Mouse (Mus musculus) hindbrain, embryonic 16.5 days (tissue): ENCODE results near the gene Stxbp4. TPM values are rescaled to one million over a fixed set of nuclear protein-coding genes. Genes with fewer than 3 reads are reported as not detected.

Experiments used
- ATAC-seq: fragments of 200-750 bp; cut with Nextera tagmentation; 2 replicates; pipeline ENCODE4 v1.8.0; 2017; ENCODE audit warnings: moderate TSS enrichment, moderate library complexity
- H3K27ac ChIP-seq: fragments of 300-500 bp; sonication (generic); 2 replicates; pipeline ENCODE4 v1.5.1; 2014; ENCODE audit warnings: low read depth, mild to moderate bottlenecking, control low read depth, low read length, moderate library complexity
- H3K27me3 ChIP-seq: fragments of 300-500 bp; sonication (generic); replicated peaks from 2 replicates; pipeline ENCODE4 v1.6.1; 2014; ENCODE audit warnings: low read length; ENCODE audit not compliant: control insufficient read depth, insufficient read depth
- H3K36me3 ChIP-seq: fragments of 300-500 bp; sonication (generic); 2 replicates; pipeline ENCODE4 v1.6.1; 2014; ENCODE audit warnings: mild to moderate bottlenecking, low read length, moderate library complexity, mixed read lengths; ENCODE audit not compliant: control insufficient read depth, insufficient read depth
- H3K4me1 ChIP-seq: fragments of 300-500 bp; sonication (generic); 2 replicates; pipeline ENCODE4 v1.6.1; 2014; ENCODE audit warnings: low read depth, low read length; ENCODE audit not compliant: control insufficient read depth, insufficient read depth
- H3K4me2 ChIP-seq: fragments of 300-500 bp; sonication (generic); 2 replicates; pipeline ENCODE4 v1.6.1; 2014; ENCODE audit warnings: mild to moderate bottlenecking, low read length, control low read depth, moderate library complexity
- H3K4me3 ChIP-seq: fragments of 300-500 bp; sonication (generic); 2 replicates; pipeline ENCODE4 v1.5.1; 2014; ENCODE audit warnings: mild to moderate bottlenecking, low read length, control low read depth, moderate library complexity
- H3K9ac ChIP-seq: fragments of 300-500 bp; sonication (generic); 2 replicates; pipeline ENCODE4 v1.6.1; 2014; ENCODE audit warnings: low read depth, mild to moderate bottlenecking, control low read depth, low read length, moderate library complexity
- H3K9me3 ChIP-seq: fragments of 300-500 bp; sonication (generic); 2 replicates; pipeline ENCODE4 v1.6.1; 2014; ENCODE audit warnings: mild to moderate bottlenecking, low read length, moderate library complexity; ENCODE audit not compliant: control insufficient read depth
- WGBS: fragments of 180-500 bp; shearing (Covaris S2); extraction: QIAGEN DNeasy Blood & Tissue Kit; methylation state at CpG from one replicate; pipeline ENCODE4 v1.1.7; 2014; 5-methylcytosine and 5-hydroxymethylcytosine counted together
- polyA plus RNA-seq: library from polyadenylated mRNA; unstranded; fragments of >200 nt; fragmentation: Nextera tagmentation; extraction: Ambion mirVana; gene quantifications from 2 replicates; pipeline ENCODE4 v1.2.1, GENCODE M21; 2015

Gene Stxbp4
- polyA plus RNA-seq, 1 experiment from 2014 or later = 14.4 TPM

DNA sequence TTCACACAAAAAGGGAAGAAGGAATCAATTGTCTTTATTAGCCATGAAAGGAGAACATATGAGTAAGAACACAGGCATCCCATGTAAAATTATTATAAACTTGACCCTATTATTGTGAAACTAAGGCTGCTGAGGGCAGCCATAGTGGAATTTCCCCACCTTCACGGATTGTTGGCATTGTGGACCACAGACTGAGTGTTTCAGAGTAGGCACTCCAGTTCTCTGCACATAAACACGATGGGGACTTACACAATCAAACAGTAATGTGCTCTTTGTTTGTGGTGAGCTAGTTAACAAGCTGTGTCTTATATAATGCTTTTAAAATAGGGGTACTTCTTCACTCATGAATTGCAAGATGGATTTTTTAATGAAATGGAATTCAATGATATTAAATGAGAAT is 52.1 kb downstream of the Stxbp4 start:
- H3K4me2 ChIP-seq = no peak overlapping the region
- H3K27me3 ChIP-seq = no peaks in the 10 kb centered on the region
- ATAC-seq = no peak
- no peak overlapping the region for H3K4me3 ChIP-seq
- no peaks in the 10 kb centered on the region for H3K4me1 ChIP-seq
- WGBS = 87% methylated on average over 2 of the region's 2 CpGs
- no peak overlapping the region for H3K9ac ChIP-seq
- no peak overlapping the region for H3K27ac ChIP-seq
- peaks cover 12% of the 10 kb centered on the region for H3K36me3 ChIP-seq
- H3K9me3 ChIP-seq = peaks cover 3% of the 10 kb centered on the region; the same call in 1 of the 2 replicates

DNA sequence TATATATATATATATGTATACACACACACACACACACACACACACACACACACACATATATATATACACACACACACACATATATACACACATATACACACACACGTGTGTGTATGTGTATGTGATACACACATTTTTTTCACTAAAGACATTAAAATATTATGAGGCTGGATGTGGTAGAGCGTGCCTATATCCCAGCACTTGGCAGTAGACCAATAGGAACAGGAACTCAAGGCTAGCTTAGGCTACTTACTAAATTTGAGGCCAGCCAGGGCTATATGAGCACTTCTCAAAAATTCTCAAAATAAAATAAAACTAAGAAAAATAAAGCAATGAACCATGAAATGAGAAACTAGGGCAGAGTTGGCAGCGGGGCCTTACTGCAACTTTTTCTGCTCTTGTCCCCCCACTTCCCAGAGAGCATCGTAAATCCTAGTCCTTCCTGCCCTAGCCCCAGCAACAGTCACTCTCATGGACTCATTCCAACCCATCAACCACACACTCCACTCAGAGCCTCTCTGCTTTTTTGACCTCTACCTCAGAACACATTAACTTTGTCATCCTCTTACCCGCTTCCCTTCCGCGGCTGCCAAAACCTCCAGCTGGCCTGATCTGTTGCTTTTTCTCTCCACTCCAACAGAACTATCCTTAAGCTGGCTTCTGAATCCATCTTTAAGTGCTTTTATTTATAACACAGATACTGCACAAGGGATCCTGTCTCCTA is 60.7 kb downstream of the Stxbp4 start:
- no peak for ATAC-seq

DNA sequence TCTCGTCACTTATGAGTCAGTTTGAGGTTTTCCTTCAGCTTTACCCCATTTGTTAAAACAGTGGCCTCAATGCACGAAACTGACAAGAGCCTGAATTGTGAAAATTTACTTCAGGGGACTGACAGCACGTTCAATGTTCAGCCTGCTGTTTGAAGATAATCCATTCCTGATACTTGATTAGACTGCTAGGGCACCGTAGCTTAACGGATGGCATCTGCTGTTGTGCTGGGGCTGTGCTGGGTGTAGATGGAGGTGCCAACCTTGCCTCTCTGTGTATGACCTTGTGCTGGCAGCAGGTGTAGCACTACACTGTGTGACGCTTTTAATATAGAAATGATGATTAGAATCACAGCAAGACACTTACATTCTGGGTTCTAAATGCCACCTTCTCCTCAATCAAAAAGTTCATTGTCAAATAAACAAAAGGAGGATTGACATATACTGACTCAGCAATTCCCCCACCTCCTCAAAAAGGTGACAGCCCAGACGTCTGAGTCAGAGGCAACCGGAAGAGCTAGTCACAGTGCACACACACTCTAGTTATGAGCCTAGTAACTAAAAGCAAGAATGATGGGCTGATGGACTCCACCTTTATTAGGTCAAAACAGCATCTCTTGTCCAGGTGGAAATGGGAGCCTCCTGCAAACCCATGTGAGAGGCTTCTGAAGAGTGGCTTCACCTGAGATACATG is 61.5 kb downstream of the Stxbp4 start:
- no peak overlapping the region for H3K27ac ChIP-seq
- H3K9ac ChIP-seq = no peak overlapping the region
- H3K27me3 ChIP-seq = no peaks in the 10 kb centered on the region
- H3K36me3 ChIP-seq = 0 out of 2 replicates have a peak, but pooled peaks cover 2% of the 10 kb centered on the region
- ATAC-seq = no peak
- no peaks in the 10 kb centered on the region for H3K9me3 ChIP-seq
- WGBS = 82% methylated on average over 8 of the region's 8 CpGs
- H3K4me2 ChIP-seq = no peak overlapping the region
- no peaks in the 10 kb centered on the region for H3K4me1 ChIP-seq
- H3K4me3 ChIP-seq = no peak overlapping the region

More for the DNA sequence above, 60.7 kb downstream of the Stxbp4 start:
- Histone ChIP-seq H3K9ac (no peak overlapping the region), H3K4me2 (no peak overlapping the region), H3K9me3 (no peaks in the 10 kb centered on the region), H3K4me1 (no peaks in the 10 kb centered on the region), H3K4me3 (no peak overlapping the region), H3K36me3 (0 out of 2 replicates have a peak, but pooled peaks cover 2% of the 10 kb centered on the region), H3K27me3 (no peaks in the 10 kb centered on the region), H3K27ac (no peak overlapping the region)
- WGBS = 81% methylated on average over 7 of the region's 7 CpGs

DNA sequence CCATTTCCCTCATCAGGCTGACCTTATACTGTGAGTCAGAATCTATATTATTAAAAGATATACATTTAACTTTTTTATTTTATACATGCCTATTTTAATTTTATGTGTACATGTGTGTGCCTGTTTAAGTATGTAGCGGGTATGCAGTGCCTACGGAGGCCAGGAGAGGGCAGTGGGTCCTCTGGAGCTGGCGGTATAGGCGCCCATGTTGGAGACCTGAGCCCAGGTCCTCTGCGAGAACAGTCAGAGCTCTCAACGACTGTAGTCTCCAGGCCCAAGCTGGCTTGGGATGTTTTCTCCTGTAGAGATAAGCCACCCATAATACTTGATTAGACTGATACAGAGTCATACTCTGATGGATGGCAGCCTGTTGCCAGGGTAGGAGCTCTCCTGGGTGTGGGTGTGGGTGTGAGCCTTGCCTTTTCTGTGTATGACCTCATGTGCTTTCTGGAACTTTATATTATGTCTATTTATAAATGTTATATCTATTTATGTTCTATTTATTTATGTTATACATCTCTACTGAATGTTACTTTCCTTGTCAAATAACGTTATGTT is 62.3 kb downstream of the Stxbp4 start:
- Histone ChIP-seq H3K27ac (no peak overlapping the region), H3K4me2 (no peak overlapping the region), H3K9me3 (no peaks in the 10 kb centered on the region), H3K4me3 (no peak overlapping the region), H3K36me3 (0 out of 2 replicates have a peak, but pooled peaks cover 2% of the 10 kb centered on the region), H3K9ac (no peak overlapping the region), H3K4me1 (no peaks in the 10 kb centered on the region), H3K27me3 (no peaks in the 10 kb centered on the region)
- ATAC-seq = no peak
- 98% methylated on average over 7 of the region's 7 CpGs for WGBS

DNA sequence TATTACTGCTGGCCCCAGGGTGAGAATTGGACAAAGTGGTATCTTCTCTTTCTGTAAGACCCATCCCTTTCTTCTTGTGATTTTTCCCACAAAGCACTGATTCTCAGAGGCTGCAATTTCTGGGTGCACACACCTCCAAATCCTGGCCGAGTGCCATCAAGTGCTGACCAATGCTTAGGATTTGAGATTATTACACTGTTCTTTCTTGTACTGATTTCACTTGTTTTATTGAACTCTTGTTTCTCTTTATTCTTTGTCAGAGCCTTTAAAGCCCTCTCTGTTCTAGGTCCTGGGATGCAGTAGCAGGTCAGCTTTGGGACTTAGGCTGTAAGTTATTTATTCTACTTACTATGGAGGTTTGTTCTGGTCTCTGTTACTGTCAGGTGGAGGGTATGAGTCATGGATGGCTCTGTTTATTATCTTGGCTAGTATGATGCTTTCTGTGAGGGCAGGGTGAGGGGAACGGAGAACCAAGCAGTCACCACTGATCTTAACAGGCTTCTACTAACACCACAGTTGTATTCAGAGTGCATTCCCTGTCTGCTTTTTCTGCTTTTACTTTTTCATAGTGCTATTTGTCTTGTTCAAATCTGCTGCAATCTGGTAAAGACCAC is 67.1 kb downstream of the Stxbp4 start:
- Histone ChIP-seq H3K4me1 (no peaks in the 10 kb centered on the region), H3K9ac (no peak overlapping the region), H3K27me3 (no peaks in the 10 kb centered on the region), H3K4me3 (no peak overlapping the region), H3K4me2 (no peak overlapping the region), H3K36me3 (0 out of 2 replicates have a peak, but pooled peaks cover 2% of the 10 kb centered on the region), H3K27ac (no peak overlapping the region), H3K9me3 (no peaks in the 10 kb centered on the region)
- ATAC-seq = no peak
- WGBS = 92% methylated on average over 2 of the region's 2 CpGs

DNA sequence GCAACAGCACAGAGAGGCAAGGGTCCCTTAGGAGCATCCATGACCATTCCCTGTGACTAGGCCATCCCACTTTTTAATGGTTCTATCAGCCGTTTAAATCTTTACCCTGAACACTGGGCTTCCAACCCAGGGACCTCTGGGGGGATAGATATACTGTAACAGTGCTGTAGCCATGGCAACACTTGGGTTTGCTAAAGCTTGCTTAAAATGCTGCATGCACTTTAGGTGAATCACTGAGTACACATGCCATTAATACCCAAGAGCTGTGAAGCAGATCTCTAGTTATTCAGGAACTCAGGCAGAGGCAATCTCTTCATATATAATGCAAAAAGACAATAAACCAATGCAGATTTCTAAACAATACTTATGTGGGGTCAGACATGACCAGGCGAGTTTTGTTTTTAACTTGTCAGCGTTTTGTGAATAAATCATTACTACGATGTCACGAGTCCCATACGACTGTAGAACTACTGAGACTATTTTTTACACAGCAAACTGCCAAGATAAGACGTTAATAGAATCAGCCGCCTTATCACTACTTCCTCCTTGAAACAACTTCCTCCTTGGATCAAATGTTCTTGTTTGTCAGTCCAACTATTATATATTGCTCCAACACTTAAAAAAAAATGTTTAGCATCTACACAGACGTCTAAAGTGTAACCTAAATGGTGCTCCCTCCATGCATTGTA is 79.4 kb downstream of the Stxbp4 start:
- H3K36me3 ChIP-seq = no peaks in the 10 kb centered on the region

DNA sequence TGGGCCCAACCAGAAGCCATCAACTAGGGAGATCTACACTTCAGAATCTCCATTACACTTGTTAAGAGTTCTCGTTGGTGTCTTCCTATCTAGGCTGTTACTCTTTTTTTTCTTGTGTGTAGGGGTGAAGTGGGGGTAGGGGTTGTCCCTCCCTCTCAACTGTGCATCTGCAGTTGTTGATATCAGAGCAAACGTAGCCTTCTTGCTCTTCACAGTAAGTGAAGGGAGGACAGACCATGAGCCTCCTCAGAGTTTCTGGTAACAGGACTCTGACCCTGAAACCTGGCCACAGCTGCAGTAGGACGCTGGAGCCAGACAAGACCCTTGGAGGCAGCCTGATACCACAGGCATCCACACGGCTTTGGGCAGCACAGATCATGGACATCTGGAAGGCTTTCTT is 81.4 kb downstream of the Stxbp4 start:
- no peak overlapping the region for H3K9ac ChIP-seq
- WGBS = 88% methylated on average over 4 of the region's 4 CpGs
- no peaks in the 10 kb centered on the region for H3K27me3 ChIP-seq
- H3K27ac ChIP-seq = no peak overlapping the region
- H3K4me2 ChIP-seq = no peak overlapping the region
- no peaks in the 10 kb centered on the region for H3K36me3 ChIP-seq
- H3K9me3 ChIP-seq = no peaks in the 10 kb centered on the region
- H3K4me3 ChIP-seq = no peak overlapping the region
- H3K4me1 ChIP-seq = peaks cover 7% of the 10 kb centered on the region
- no peak for ATAC-seq

More for the DNA sequence above, 79.4 kb downstream of the Stxbp4 start:
- WGBS = 74% methylated on average over 9 of the region's 9 CpGs
- H3K4me1 ChIP-seq = no peaks in the 10 kb centered on the region
- no peak overlapping the region for H3K4me3 ChIP-seq
- H3K9ac ChIP-seq = no peak overlapping the region
- H3K9me3 ChIP-seq = no peaks in the 10 kb centered on the region
- H3K27me3 ChIP-seq = no peaks in the 10 kb centered on the region
- ATAC-seq = no peak
- no peak overlapping the region for H3K4me2 ChIP-seq
- no peak overlapping the region for H3K27ac ChIP-seq

DNA sequence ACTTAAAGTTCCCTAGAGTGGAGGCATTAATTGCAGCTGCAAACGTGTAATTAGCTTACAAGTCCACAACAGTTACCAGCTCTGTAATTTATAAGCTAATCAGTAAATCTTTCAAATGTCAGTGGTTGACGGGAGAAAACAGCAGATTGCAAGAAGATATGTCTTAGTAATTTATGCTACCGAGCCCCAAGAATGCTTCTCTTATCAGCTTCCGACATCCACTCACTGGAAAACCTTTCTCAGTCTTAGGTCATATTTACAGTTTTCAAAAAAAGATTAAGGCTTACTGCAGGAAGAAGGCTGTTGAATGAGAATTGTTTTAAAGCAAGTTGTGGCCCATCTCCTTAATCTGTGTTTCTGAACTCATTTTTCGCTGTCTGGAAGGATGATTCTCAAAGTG is 83.9 kb downstream of the Stxbp4 start:
- Histone ChIP-seq H3K4me1 (peaks cover 7% of the 10 kb centered on the region), H3K36me3 (no peaks in the 10 kb centered on the region), H3K4me2 (no peak overlapping the region), H3K27ac (no peak overlapping the region), H3K9me3 (no peaks in the 10 kb centered on the region), H3K9ac (no peak overlapping the region), H3K27me3 (no peaks in the 10 kb centered on the region), H3K4me3 (no peak overlapping the region)
- no peak for ATAC-seq
- WGBS = 71% methylated on average over 5 of the region's 5 CpGs
